Mouse (Mus musculus): ENCODE measurements at regions not wholly inside any gene's neighbourhood (a gene's known extent, or its start where the extent isn't known, plus 50 kb on each side); places are given as distances from the start of the nearest gene placed in this dataset.

- no peak overlapping the region for H3K4me2 ChIP-seq (ENCODE audit: low read depth)
- no peaks in the 10 kb centered on the region for H3K9me3 ChIP-seq (ENCODE audit: low read length)
- H3K36me3 ChIP-seq (ENCODE audit: insufficient read depth) = no peaks in the 10 kb centered on the region
- no peak overlapping the region for H3K4me3 ChIP-seq (ENCODE audit: low read depth, low read length)
- DNase-seq (no peak), ATAC-seq (no peak)
- H3K9ac ChIP-seq = no peak overlapping the region
- 42% methylated on average over 2 of the region's 2 CpGs for WGBS
- no peaks in the 10 kb centered on the region for H3K4me1 ChIP-seq (ENCODE audit: insufficient read depth)
- TF ChIP-seq CTCF (IDR thresholded peaks at IDR 0.05; ENCODE audit: low read depth) = no peak
- no peak overlapping the region for H3K27ac ChIP-seq (ENCODE audit: low read depth, low read length)
- H3K27me3 ChIP-seq (ENCODE audit: insufficient read depth, low read length) = no peaks in the 10 kb centered on the region
These were observed 171.9 kb downstream of the Gpam start for GRCm38 (mm10) chr19:54955096-54955495.

GRCm38 (mm10) chr19:54952546-54952945 lies 174.5 kb downstream of the Gpam start:
- no peak overlapping the region for H3K9ac ChIP-seq
- H3K4me3 ChIP-seq (ENCODE audit: low read depth, low read length) = no peak overlapping the region
- no peak overlapping the region for H3K4me2 ChIP-seq (ENCODE audit: low read depth)
- 89% methylated on average over 2 of the region's 2 CpGs for WGBS
- no peaks in the 10 kb centered on the region for H3K9me3 ChIP-seq (ENCODE audit: low read length)
- no peaks in the 10 kb centered on the region for H3K36me3 ChIP-seq (ENCODE audit: insufficient read depth)
- no peaks in the 10 kb centered on the region for H3K4me1 ChIP-seq (ENCODE audit: insufficient read depth)
- ATAC-seq (no peak), DNase-seq (no peak)
- no peak overlapping the region for H3K27ac ChIP-seq (ENCODE audit: low read depth, low read length)
- TF ChIP-seq CTCF (IDR thresholded peaks at IDR 0.05; ENCODE audit: low read depth) = no peak
- H3K27me3 ChIP-seq (ENCODE audit: insufficient read depth, low read length) = no peaks in the 10 kb centered on the region

GRCm38 (mm10) chr19:54948359-54949127 lies 178.5 kb downstream of the Gpam start:
- H3K9ac ChIP-seq = no peak overlapping the region
- H3K9me3 ChIP-seq (ENCODE audit: low read length) = no peaks in the 10 kb centered on the region
- no peaks in the 10 kb centered on the region for H3K27me3 ChIP-seq (ENCODE audit: insufficient read depth, low read length)
- ATAC-seq = peak; percentile 73; the same call in 1 of the 2 replicates
- H3K4me1 ChIP-seq (ENCODE audit: insufficient read depth) = no peaks in the 10 kb centered on the region
- WGBS = 47% methylated on average over 7 of the region's 7 CpGs
- TF ChIP-seq CTCF (IDR thresholded peaks at IDR 0.05; ENCODE audit: low read depth) = no peak
- no peak overlapping the region for H3K4me3 ChIP-seq (ENCODE audit: low read depth, low read length)
- DNase-seq = peak; percentile 11
- no peaks in the 10 kb centered on the region for H3K36me3 ChIP-seq (ENCODE audit: insufficient read depth)
- H3K27ac ChIP-seq (ENCODE audit: low read depth, low read length) = peak overlapping the region; percentile 40
- no peak overlapping the region for H3K4me2 ChIP-seq (ENCODE audit: low read depth)

GRCm38 (mm10) chr19:54947583-54947982 lies 179.5 kb downstream of the Gpam start:
- H3K36me3 ChIP-seq (ENCODE audit: insufficient read depth) = no peaks in the 10 kb centered on the region
- H3K4me1 ChIP-seq (ENCODE audit: insufficient read depth) = no peaks in the 10 kb centered on the region
- no peak overlapping the region for H3K9ac ChIP-seq
- ATAC-seq = no peak
- WGBS = 94% methylated on average over 3 of the region's 3 CpGs
- no peaks in the 10 kb centered on the region for H3K27me3 ChIP-seq (ENCODE audit: insufficient read depth, low read length)
- H3K4me2 ChIP-seq (ENCODE audit: low read depth) = no peak overlapping the region
- H3K27ac ChIP-seq (ENCODE audit: low read depth, low read length) = no peak overlapping the region
- no peak overlapping the region for H3K4me3 ChIP-seq (ENCODE audit: low read depth, low read length)
- no peaks in the 10 kb centered on the region for H3K9me3 ChIP-seq (ENCODE audit: low read length)
- no peak for TF ChIP-seq CTCF (IDR thresholded peaks at IDR 0.05; ENCODE audit: low read depth)
- no peak for DNase-seq

GRCm38 (mm10) chr19:54932579-54932978 lies 194.5 kb downstream of the Gpam start:
- no peak overlapping the region for H3K27ac ChIP-seq (ENCODE audit: low read depth, low read length)
- ATAC-seq = peak; percentile 51; the same call in 1 of the 2 replicates
- H3K4me2 ChIP-seq (ENCODE audit: low read depth) = no peak overlapping the region
- H3K9ac ChIP-seq = no peak overlapping the region
- no peak overlapping the region for H3K4me3 ChIP-seq (ENCODE audit: low read depth, low read length)
- no peaks in the 10 kb centered on the region for H3K4me1 ChIP-seq (ENCODE audit: insufficient read depth)
- DNase-seq = peak; percentile 6
- H3K27me3 ChIP-seq (ENCODE audit: insufficient read depth, low read length) = no peaks in the 10 kb centered on the region
- H3K9me3 ChIP-seq (ENCODE audit: low read length) = no peaks in the 10 kb centered on the region
- TF ChIP-seq CTCF (IDR thresholded peaks at IDR 0.05; ENCODE audit: low read depth) = no peak
- no peaks in the 10 kb centered on the region for H3K36me3 ChIP-seq (ENCODE audit: insufficient read depth)
- 56% methylated on average over 5 of the region's 5 CpGs for WGBS

GRCm38 (mm10) chr19:54925888-54926287 lies 201.2 kb downstream of the Gpam start:
- Histone ChIP-seq H3K36me3 (ENCODE audit: insufficient read depth) (no peaks in the 10 kb centered on the region), H3K4me2 (ENCODE audit: low read depth) (no peak overlapping the region), H3K9me3 (ENCODE audit: low read length) (no peaks in the 10 kb centered on the region), H3K4me1 (ENCODE audit: insufficient read depth) (no peaks in the 10 kb centered on the region), H3K27ac (ENCODE audit: low read depth, low read length) (no peak overlapping the region), H3K27me3 (ENCODE audit: insufficient read depth, low read length) (no peaks in the 10 kb centered on the region), H3K4me3 (ENCODE audit: low read depth, low read length) (no peak overlapping the region), H3K9ac (no peak overlapping the region)
- 77% methylated on average over 4 of the region's 4 CpGs for WGBS
- DNase-seq (no peak), ATAC-seq (no peak)
- no peak for TF ChIP-seq CTCF (IDR thresholded peaks at IDR 0.05; ENCODE audit: low read depth)

- H3K36me3 ChIP-seq (ENCODE audit: insufficient read depth) = no peaks in the 10 kb centered on the region
- H3K9ac ChIP-seq = no peak overlapping the region
- H3K9me3 ChIP-seq (ENCODE audit: low read length) = no peaks in the 10 kb centered on the region
- no peak overlapping the region for H3K4me3 ChIP-seq (ENCODE audit: low read depth, low read length)
- WGBS = 51% methylated on average over 6 of the region's 6 CpGs
- TF ChIP-seq CTCF (IDR thresholded peaks at IDR 0.05; ENCODE audit: low read depth) = no peak
- no peak overlapping the region for H3K4me2 ChIP-seq (ENCODE audit: low read depth)
- H3K4me1 ChIP-seq (ENCODE audit: insufficient read depth) = no peaks in the 10 kb centered on the region
- H3K27ac ChIP-seq (ENCODE audit: low read depth, low read length) = no peak overlapping the region
- no peaks in the 10 kb centered on the region for H3K27me3 ChIP-seq (ENCODE audit: insufficient read depth, low read length)
- ATAC-seq (no peak), DNase-seq (no peak)
These were observed 207.4 kb downstream of the Gpam start for GRCm38 (mm10) chr19:54919597-54919996.

All from forebrain, postnatal 0 days (tissue).